Mouse (Mus musculus) forebrain, embryonic 10.5 days (tissue): ENCODE measurements around the gene Gm43518. TPM values are rescaled to one million over a fixed set of nuclear protein-coding genes. Genes with fewer than 3 reads are reported as not detected.

Experiments
- DNase-seq: peaks from one replicate; pipeline ENCODE4 v3.0.0-alpha.2; 2017; ENCODE audit warnings: low spot score; ENCODE audit errors: extremely low spot score
- H3K27ac ChIP-seq: fragments of 300-500 bp; sonication (generic); 2 replicates; pipeline ENCODE4 v1.5.1; 2016; ENCODE audit warnings: mild to moderate bottlenecking
- H3K27me3 ChIP-seq: fragments of 300-500 bp; sonication (generic); 2 replicates; pipeline ENCODE4 v1.6.1; 2016; ENCODE audit warnings: mild to moderate bottlenecking; ENCODE audit not compliant: poor library complexity, severe bottlenecking
- H3K36me3 ChIP-seq: fragments of 300-500 bp; sonication (generic); replicated peaks from 2 replicates; pipeline ENCODE4 v1.6.1; 2016; ENCODE audit warnings: mild to moderate bottlenecking, moderate library complexity
- H3K4me1 ChIP-seq: fragments of 300-500 bp; sonication (generic); 2 replicates; pipeline ENCODE4 v1.6.1; 2016
- H3K4me3 ChIP-seq: fragments of 300-500 bp; sonication (generic); 2 replicates; pipeline ENCODE4 v1.5.1; 2016; ENCODE audit warnings: mild to moderate bottlenecking, moderate library complexity
- H3K9me3 ChIP-seq: fragments of 300-500 bp; sonication (generic); 2 replicates; pipeline ENCODE4 v1.6.1; 2016; ENCODE audit warnings: mild to moderate bottlenecking, moderate library complexity
- whole genome bisulfite sequencing: fragments of 180-500 bp; shearing (Covaris S2); methylation state at CpG from one replicate; pipeline ENCODE4 v1.1.7; 2016; 5-methylcytosine and 5-hydroxymethylcytosine counted together
- polyA plus RNA-seq: library from polyadenylated mRNA; unstranded; fragments of >200 nt; fragmentation: Nextera tagmentation; extraction: Ambion mirVana; gene quantifications from 2 replicates; pipeline ENCODE4 v1.2.1, GENCODE M21; 2016

Gm43518 gene
- polyA plus RNA-seq, 1 experiment from 2014 or later = 1.7 TPM

GRCm38 (mm10) chr5:123972453-123972852 lies 45.2 kb downstream of the Gm43518 start:
- DNase-seq = no peak
- WGBS = 78% methylated on average over 6 of the region's 6 CpGs
- no peak overlapping the region for H3K27ac ChIP-seq
- H3K36me3 ChIP-seq = no peaks in the 10 kb centered on the region
- peaks cover 35% of the 10 kb centered on the region for H3K4me1 ChIP-seq
- no peaks in the 10 kb centered on the region for H3K9me3 ChIP-seq
- H3K27me3 ChIP-seq = peaks cover 46% of the 10 kb centered on the region
- H3K4me3 ChIP-seq = no peak overlapping the region

- DNase-seq = peak; percentile 58
- H3K27ac ChIP-seq = peak within 1 kb of the TSS; percentile 82
- peaks cover 39% of the 10 kb centered on the region for H3K4me1 ChIP-seq
- H3K4me3 ChIP-seq = peak within 1 kb of the TSS; percentile 78
- no peaks in the 10 kb centered on the region for H3K36me3 ChIP-seq
- under 1% methylated on average over 106 of the region's 106 CpGs for WGBS
- peaks cover 46% of the 10 kb centered on the region for H3K27me3 ChIP-seq
- no peaks in the 10 kb centered on the region for H3K9me3 ChIP-seq
Observed at GRCm38 (mm10) chr5:123973299-123974178, 46.3 kb downstream of the Gm43518 start, which contains the start of gene Hip1r. Hip1r (plus strand) TSS chr5:123973628.

GRCm38 (mm10) chr5:123974179-123974485 lies 46.9 kb downstream of the Gm43518 start:
- Histone ChIP-seq H3K9me3 (no peaks in the 10 kb centered on the region), H3K27ac (peak overlapping the region; percentile 82), H3K36me3 (no peaks in the 10 kb centered on the region), H3K4me1 (peaks cover 39% of the 10 kb centered on the region), H3K27me3 (peaks cover 46% of the 10 kb centered on the region), H3K4me3 (peak overlapping the region; percentile 78)
- under 1% methylated on average over 14 of the region's 14 CpGs for WGBS
- no peak for DNase-seq

DNA sequence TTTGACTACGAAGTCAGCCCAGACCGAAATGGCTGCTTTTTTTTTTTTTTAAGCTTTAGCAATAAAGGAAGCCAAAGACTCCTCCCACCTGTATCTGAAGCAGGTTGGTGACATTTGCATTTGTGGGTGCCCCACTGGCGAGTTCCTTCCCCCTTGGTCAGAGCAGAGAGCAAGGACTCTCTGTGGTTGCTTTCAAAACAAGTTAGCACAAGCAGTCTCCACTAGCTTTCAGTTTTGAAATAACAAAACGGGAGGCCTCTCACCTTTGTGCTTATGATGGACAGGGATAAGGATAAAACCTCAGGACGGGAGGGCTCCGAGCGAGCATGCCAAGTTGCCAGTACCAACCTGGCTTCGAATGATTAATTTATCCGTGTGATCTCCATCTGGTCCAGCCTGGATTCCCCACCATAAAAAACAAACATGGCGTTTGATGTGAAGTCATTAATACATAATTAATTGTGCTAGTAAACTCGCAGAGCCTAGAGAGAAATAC lies 47.4 kb downstream of the Gm43518 start:
- H3K9me3 ChIP-seq = no peaks in the 10 kb centered on the region
- peak overlapping the region; percentile 78 for H3K4me3 ChIP-seq
- peaks cover 46% of the 10 kb centered on the region for H3K27me3 ChIP-seq
- no peaks in the 10 kb centered on the region for H3K36me3 ChIP-seq
- no peak overlapping the region for H3K27ac ChIP-seq
- H3K4me1 ChIP-seq = peaks cover 42% of the 10 kb centered on the region
- WGBS = 41% methylated on average over 11 of the region's 11 CpGs
- DNase-seq = no peak

DNA sequence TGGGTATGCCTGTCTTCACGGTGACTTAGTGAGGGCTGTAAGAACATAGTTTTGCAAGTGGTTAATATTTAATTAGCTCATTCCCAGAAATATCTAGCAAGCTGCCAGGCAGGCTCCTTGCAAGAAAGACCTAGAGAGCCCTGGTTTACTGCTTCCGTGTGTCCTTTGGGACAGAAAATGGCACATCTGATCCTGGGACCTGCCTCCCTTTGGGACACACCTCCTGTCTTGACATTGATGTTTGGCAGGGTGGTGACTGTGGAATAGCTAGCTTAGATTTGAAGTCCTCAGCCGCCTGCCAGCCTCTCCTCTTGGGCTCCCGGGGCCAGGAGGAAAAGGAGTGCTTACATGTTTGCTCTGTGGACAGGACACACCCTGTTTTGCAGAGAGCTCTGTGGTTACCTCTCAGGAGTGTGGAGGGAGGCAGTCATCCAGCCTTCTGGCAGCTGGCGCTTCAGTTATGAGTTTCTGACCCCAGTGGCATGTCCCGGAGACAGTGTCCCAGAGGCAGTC lies 48.5 kb downstream of the Gm43518 start:
- 85% methylated on average over 6 of the region's 6 CpGs for WGBS
- H3K27ac ChIP-seq = no peak overlapping the region
- no peak overlapping the region for H3K4me3 ChIP-seq
- H3K9me3 ChIP-seq = no peaks in the 10 kb centered on the region
- H3K27me3 ChIP-seq = peaks cover 46% of the 10 kb centered on the region
- no peak for DNase-seq
- peaks cover 42% of the 10 kb centered on the region for H3K4me1 ChIP-seq
- no peaks in the 10 kb centered on the region for H3K36me3 ChIP-seq

DNA sequence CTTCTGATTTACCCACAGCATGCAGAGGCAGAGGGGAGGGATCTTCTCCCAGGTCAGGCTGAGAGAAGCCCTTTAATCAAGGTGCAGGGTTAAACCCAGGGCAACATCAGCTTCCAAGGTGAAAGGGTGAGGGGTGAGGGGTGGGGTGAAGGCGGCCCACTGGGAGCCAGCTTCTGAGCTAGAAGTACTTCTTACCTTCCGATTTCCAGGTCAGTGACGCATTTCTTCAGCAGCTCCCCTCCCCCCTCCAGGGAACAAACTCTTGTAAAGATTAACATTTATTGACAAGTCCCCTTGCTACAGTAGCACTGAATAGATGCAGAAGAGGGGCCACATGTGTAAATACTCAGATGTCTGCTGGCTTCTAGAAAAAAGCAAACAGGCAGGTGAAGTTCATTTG lies 50.0 kb downstream of the Gm43518 start:
- H3K4me3 ChIP-seq = no peak overlapping the region
- H3K27me3 ChIP-seq = peaks cover 39% of the 10 kb centered on the region
- H3K4me1 ChIP-seq = peaks cover 42% of the 10 kb centered on the region
- H3K36me3 ChIP-seq = no peaks in the 10 kb centered on the region
- WGBS = 48% methylated on average over 3 of the region's 3 CpGs
- no peak overlapping the region for H3K27ac ChIP-seq
- H3K9me3 ChIP-seq = no peaks in the 10 kb centered on the region
- no peak for DNase-seq

DNA sequence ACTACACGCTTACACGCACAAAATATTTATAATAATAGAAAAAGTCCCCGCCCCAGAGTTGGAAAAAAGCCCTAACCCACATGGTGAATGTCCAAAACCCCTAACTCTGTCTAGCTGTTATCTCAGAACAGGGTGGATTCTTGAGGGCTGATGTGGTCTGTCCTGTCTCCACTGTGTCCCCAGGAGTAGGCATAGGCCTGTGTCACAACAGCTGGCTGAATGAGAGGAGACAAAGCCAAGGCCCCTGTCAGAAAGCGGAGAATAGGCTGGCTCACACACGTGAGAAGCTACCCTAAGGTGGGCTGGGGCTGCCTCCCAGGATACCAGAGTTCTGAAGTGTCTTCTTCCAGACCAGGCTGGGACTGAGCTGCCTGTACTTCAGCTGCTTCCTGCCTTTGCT lies 50.9 kb downstream of the Gm43518 start:
- H3K36me3 ChIP-seq = no peaks in the 10 kb centered on the region
- H3K4me1 ChIP-seq = peaks cover 45% of the 10 kb centered on the region
- DNase-seq = no peak
- 83% methylated on average over 5 of the region's 5 CpGs for WGBS
- H3K9me3 ChIP-seq = no peaks in the 10 kb centered on the region
- no peak overlapping the region for H3K4me3 ChIP-seq
- no peak overlapping the region for H3K27ac ChIP-seq
- H3K27me3 ChIP-seq = peaks cover 31% of the 10 kb centered on the region

GRCm38 (mm10) chr5:123979221-123979979 lies 52.2 kb downstream of the Gm43518 start:
- Histone ChIP-seq H3K27ac (no peak overlapping the region), H3K4me1 (peaks cover 32% of the 10 kb centered on the region), H3K36me3 (no peaks in the 10 kb centered on the region), H3K4me3 (no peak overlapping the region), H3K9me3 (no peaks in the 10 kb centered on the region), H3K27me3 (peaks cover 25% of the 10 kb centered on the region)
- 86% methylated on average over 18 of the region's 18 CpGs for WGBS
- DNase-seq = no peak

GRCm38 (mm10) chr5:123979980-123980369 lies 52.8 kb downstream of the Gm43518 start:
- no peak overlapping the region for H3K27ac ChIP-seq
- H3K36me3 ChIP-seq = no peaks in the 10 kb centered on the region
- no peaks in the 10 kb centered on the region for H3K9me3 ChIP-seq
- H3K4me3 ChIP-seq = no peak overlapping the region
- H3K4me1 ChIP-seq = peaks cover 27% of the 10 kb centered on the region
- 71% methylated on average over 4 of the region's 4 CpGs for WGBS
- H3K27me3 ChIP-seq = peaks cover 19% of the 10 kb centered on the region
- no peak for DNase-seq

DNA sequence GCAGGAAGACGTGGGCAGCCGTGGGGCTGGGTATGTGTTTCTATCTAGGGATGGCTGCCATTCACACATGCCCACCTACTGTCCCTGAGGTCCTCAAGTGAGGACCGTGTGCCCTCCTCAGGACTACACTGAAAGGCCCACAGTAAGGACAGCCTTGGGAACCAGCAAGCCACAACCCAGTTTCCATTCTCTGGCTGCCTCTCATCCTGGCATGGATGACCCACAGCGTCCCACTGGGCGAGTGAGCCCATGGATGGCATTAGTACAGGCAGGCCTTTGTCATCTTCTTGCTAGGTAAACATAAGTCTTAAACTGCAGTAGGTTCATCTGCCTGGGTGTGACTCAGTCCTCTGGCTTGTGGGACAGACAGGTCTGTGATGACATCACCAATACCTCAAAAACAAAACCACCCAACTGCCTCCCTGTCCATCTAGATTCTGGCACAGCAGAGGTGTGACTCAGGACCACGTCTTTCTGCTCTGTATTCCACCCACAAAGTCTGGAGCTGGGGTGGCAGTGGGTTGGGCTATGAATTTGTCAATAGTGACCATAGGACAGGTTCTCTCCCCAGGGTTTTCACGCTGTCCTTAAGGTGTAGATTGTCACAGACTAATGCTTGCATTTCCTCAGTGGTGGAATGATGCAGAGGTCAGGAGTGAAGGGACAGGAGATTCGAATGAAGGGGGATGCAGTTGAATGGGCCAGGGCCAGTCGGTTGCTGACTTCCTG lies 53.5 kb downstream of the Gm43518 start:
- DNase-seq = no peak

GRCm38 (mm10) chr5:123981250-123981554 lies 54.0 kb downstream of the Gm43518 start:
- 86% methylated on average over 6 of the region's 6 CpGs for WGBS
- Histone ChIP-seq H3K4me1 (peaks cover 29% of the 10 kb centered on the region), H3K27ac (no peak overlapping the region), H3K9me3 (no peaks in the 10 kb centered on the region), H3K36me3 (no peaks in the 10 kb centered on the region), H3K4me3 (no peak overlapping the region), H3K27me3 (peaks cover 7% of the 10 kb centered on the region)
- DNase-seq = no peak

More for the DNA sequence above, 53.5 kb downstream of the Gm43518 start:
- Histone ChIP-seq H3K36me3 (no peaks in the 10 kb centered on the region), H3K9me3 (no peaks in the 10 kb centered on the region), H3K4me3 (no peak overlapping the region), H3K4me1 (peaks cover 31% of the 10 kb centered on the region), H3K27me3 (peaks cover 12% of the 10 kb centered on the region), H3K27ac (no peak overlapping the region)
- 86% methylated on average over 9 of the region's 9 CpGs for WGBS

GRCm38 (mm10) chr5:123982838-123983237 lies 55.6 kb downstream of the Gm43518 start:
- Histone ChIP-seq H3K4me3 (no peak overlapping the region), H3K36me3 (no peaks in the 10 kb centered on the region), H3K4me1 (peaks cover 22% of the 10 kb centered on the region), H3K9me3 (no peaks in the 10 kb centered on the region), H3K27me3 (no peaks in the 10 kb centered on the region; the same call in 1 of the 2 replicates), H3K27ac (no peak overlapping the region)
- DNase-seq = no peak
- 90% methylated on average over 11 of the region's 11 CpGs for WGBS
